In the genomic region with DNA sequence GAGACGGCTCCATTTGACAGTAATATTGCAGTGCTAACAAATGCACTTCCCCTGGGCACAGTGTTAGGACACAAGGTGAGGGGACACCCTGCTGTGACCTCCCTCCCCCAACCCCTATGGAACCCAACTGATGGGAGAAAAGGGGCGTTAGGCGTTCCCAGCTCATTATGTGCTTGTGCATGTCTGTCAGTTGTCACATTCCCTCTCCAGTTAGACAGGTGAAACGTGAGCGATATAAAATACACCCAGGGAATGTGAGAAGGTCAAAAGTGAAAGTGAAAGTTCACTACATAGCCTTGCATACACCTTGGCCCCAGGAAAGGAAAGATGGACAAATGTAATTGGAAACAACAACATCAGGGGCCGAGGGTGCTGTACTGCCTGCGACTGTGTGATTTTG, we compare ENCODE assay signal across 8 mouse cellular contexts. TPM values are rescaled to one million over a fixed set of nuclear protein-coding genes. Genes with fewer than 3 reads are reported as not detected.
DNase-seq lines count a peak whose midpoint lies in the region; ATAC-seq and TF ChIP-seq lines count a peak whose summit lies in the region.

No protein-coding gene starts in this region.

- ATAC-seq in kidney, embryonic 15.5 days (replicated peaks; ENCODE audit: low FRiP score), result no peak
- ATAC-seq in hindbrain, embryonic 11.5 days (ENCODE audit: low FRiP score), result no peak
- ATAC-seq in midbrain, embryonic 11.5 days (ENCODE audit: low FRiP score), result no peak

- no peak for DNase-seq in kidney, postnatal 25 days
- no peak for DNase-seq in hindbrain, embryonic 11.5 days (ENCODE audit: low spot score)
- no peak for DNase-seq in midbrain, embryonic 11.5 days (ENCODE audit: low spot score, missing footprints)
- DNase-seq in urinary bladder, adult 2 months (ENCODE audit: low spot score), result no peak
- no peak for DNase-seq in T-cell, adult 2 months (ENCODE audit: low spot score)
- DNase-seq in ovary, adult 18-20 months (ENCODE audit: low spot score), result no peak

- no peak overlapping the region for H3K27ac ChIP-seq in kidney, embryonic 15.5 days
- no peak overlapping the region for H3K27ac ChIP-seq in bone marrow, adult 2 months (ENCODE audit: control insufficient read depth, insufficient read depth, low read depth, low read length, poor library complexity)
- no peak overlapping the region for H3K27ac ChIP-seq in hindbrain, embryonic 11.5 days (ENCODE audit: low read depth, low read length)
- no peak overlapping the region for H3K27ac ChIP-seq in midbrain, embryonic 11.5 days (ENCODE audit: low read depth, low read length)

- H3K9ac ChIP-seq in kidney, embryonic 15.5 days, result 0 out of 2 replicates have a peak overlapping the region, but pooled peaks have one; percentile 43
- no peak overlapping the region; the same call in 1 of the 2 replicates for H3K9ac ChIP-seq in hindbrain, embryonic 11.5 days (ENCODE audit: low read depth, low read length)
- H3K9ac ChIP-seq in midbrain, embryonic 11.5 days (ENCODE audit: low read length), result no peak overlapping the region

- no peak for TF ChIP-seq CTCF in bone marrow, adult 2 months (IDR thresholded peaks at IDR 0.05; ENCODE audit: control insufficient read depth, insufficient read depth, low read length)

- H3K4me2 ChIP-seq in kidney, embryonic 15.5 days, result peak overlapping the region; percentile 72
- H3K4me2 ChIP-seq in hindbrain, embryonic 11.5 days (replicated peaks; ENCODE audit: low read depth, low read length), result peak overlapping the region; percentile 45; the same call in 1 of the 2 replicates
- H3K4me2 ChIP-seq in midbrain, embryonic 11.5 days, result peak overlapping the region; percentile 64; the same call in 1 of the 2 replicates

- H3K36me3 ChIP-seq in kidney, embryonic 15.5 days, result peaks cover 3% of the 10 kb centered on the region; the same call in 1 of the 2 replicates
- no peaks in the 10 kb centered on the region for H3K36me3 ChIP-seq in hindbrain, embryonic 11.5 days (ENCODE audit: control insufficient read depth, insufficient read depth, low read length)
- no peaks in the 10 kb centered on the region for H3K36me3 ChIP-seq in midbrain, embryonic 11.5 days (ENCODE audit: control insufficient read depth, insufficient read depth, low read length)

- H3K9me3 ChIP-seq in kidney, embryonic 15.5 days (replicated peaks), result no peaks in the 10 kb centered on the region
- H3K9me3 ChIP-seq in hindbrain, embryonic 11.5 days (ENCODE audit: control insufficient read depth, low read length), result no peaks in the 10 kb centered on the region
- no peaks in the 10 kb centered on the region; the same call in 1 of the 2 replicates for H3K9me3 ChIP-seq in midbrain, embryonic 11.5 days (ENCODE audit: control insufficient read depth, low read length)

- H3K27me3 ChIP-seq in kidney, embryonic 15.5 days, result peaks cover 19% of the 10 kb centered on the region
- H3K27me3 ChIP-seq in hindbrain, embryonic 11.5 days (ENCODE audit: control insufficient read depth, insufficient read depth, low read length), result peaks cover 13% of the 10 kb centered on the region
- H3K27me3 ChIP-seq in midbrain, embryonic 11.5 days (ENCODE audit: control insufficient read depth, insufficient read depth, low read length), result peaks cover 19% of the 10 kb centered on the region

- peaks cover 24% of the 10 kb centered on the region for H3K4me1 ChIP-seq in kidney, embryonic 15.5 days
- no peaks in the 10 kb centered on the region; the same call in 1 of the 2 replicates for H3K4me1 ChIP-seq in bone marrow, adult 2 months (ENCODE audit: control insufficient read depth, insufficient read depth, low read length)
- 0 out of 2 replicates have a peak, but pooled peaks cover 4% of the 10 kb centered on the region for H3K4me1 ChIP-seq in hindbrain, embryonic 11.5 days (replicated peaks; ENCODE audit: control insufficient read depth, insufficient read depth, low read length)
- peaks cover 5% of the 10 kb centered on the region; the same call in 1 of the 2 replicates for H3K4me1 ChIP-seq in midbrain, embryonic 11.5 days (ENCODE audit: control insufficient read depth, insufficient read depth, low read length)

- peak overlapping the region; percentile 97 for H3K4me3 ChIP-seq in kidney, embryonic 15.5 days (replicated peaks)
- H3K4me3 ChIP-seq in bone marrow, adult 2 months (replicated peaks; ENCODE audit: control insufficient read depth, low read depth, low read length), result peak overlapping the region; percentile 79
- H3K4me3 ChIP-seq in hindbrain, embryonic 11.5 days (ENCODE audit: low read depth, low read length), result no peak overlapping the region
- no peak overlapping the region for H3K4me3 ChIP-seq in midbrain, embryonic 11.5 days (ENCODE audit: low read depth, low read length)

- 25% methylated on average over 7 of the region's 7 CpGs for WGBS in kidney, embryonic 15.5 days
- 5% methylated on average over 7 of the region's 7 CpGs for WGBS in bone marrow, adult 2 months
- 38% methylated on average over 7 of the region's 7 CpGs for WGBS in hindbrain, embryonic 11.5 days
- 46% methylated on average over 7 of the region's 7 CpGs for WGBS in midbrain, embryonic 11.5 days

- no peak for TF ChIP-seq POLR2A in bone marrow, adult 2 months (IDR thresholded peaks at IDR 0.05; ENCODE audit: borderline replicate concordance, control insufficient read depth, low read depth, low read length)

RNA-seq across cellular contexts. Expression of a gene that starts 0.9 kb away (rescaled TPM):
- 2.3 and 2.4 TPM in 2 replicates for polyA plus RNA-seq in kidney, embryonic 15.5 days (2015; fragmentation: Nextera tagmentation; extraction: Ambion mirVana)
- 0.90 and 1.4 TPM in 2 replicates for polyA plus RNA-seq in bone marrow, adult 2 months (2011; ENCODE audit: insufficient read depth, insufficient read length, low replicate concordance, missing spikeins)
- polyA plus RNA-seq in hindbrain, embryonic 11.5 days (2014; fragmentation: Nextera tagmentation; extraction: Ambion mirVana), result 0.42 and 0.52 TPM in 2 replicates
- polyA plus RNA-seq in midbrain, embryonic 11.5 days (2014; fragmentation: Nextera tagmentation; extraction: Ambion mirVana), result 0.82 and 1.5 TPM in 2 replicates
- polyA plus RNA-seq in urinary bladder, adult 2 months (2012; rRNA removed), result 3.5 and 4.7 TPM in 2 replicates

RNA-seq across cellular contexts. Expression of a gene that starts 0.9 kb away (rescaled TPM):
- polyA plus RNA-seq in kidney, embryonic 15.5 days (2015; fragmentation: Nextera tagmentation; extraction: Ambion mirVana), result 105 and 115 TPM in 2 replicates
- polyA plus RNA-seq in bone marrow, adult 2 months (2011; ENCODE audit: insufficient read depth, insufficient read length, low replicate concordance, missing spikeins), result 20.9 and 36.7 TPM in 2 replicates
- 140 TPM in 2 replicates for polyA plus RNA-seq in hindbrain, embryonic 11.5 days (2014; fragmentation: Nextera tagmentation; extraction: Ambion mirVana)
- 138 and 148 TPM in 2 replicates for polyA plus RNA-seq in midbrain, embryonic 11.5 days (2014; fragmentation: Nextera tagmentation; extraction: Ambion mirVana)
- polyA plus RNA-seq in urinary bladder, adult 2 months (2012; rRNA removed), result 56.2 and 71.4 TPM in 2 replicates

RNA-seq across cellular contexts. Expression of a gene that starts 25.7 kb away (rescaled TPM):
- polyA plus RNA-seq in kidney, embryonic 15.5 days (2015; fragmentation: Nextera tagmentation; extraction: Ambion mirVana), result 0.32 and 0.48 TPM in 2 replicates
- not detected in 2 replicates for polyA plus RNA-seq in bone marrow, adult 2 months (2011; ENCODE audit: insufficient read depth, insufficient read length, low replicate concordance, missing spikeins)
- polyA plus RNA-seq in hindbrain, embryonic 11.5 days (2014; fragmentation: Nextera tagmentation; extraction: Ambion mirVana), result 0.10 TPM in 1 of 2 replicates, not detected in the other
- polyA plus RNA-seq in midbrain, embryonic 11.5 days (2014; fragmentation: Nextera tagmentation; extraction: Ambion mirVana), result 0.18 and 0.21 TPM in 2 replicates
- 0.47 and 0.54 TPM in 2 replicates for polyA plus RNA-seq in urinary bladder, adult 2 months (2012; rRNA removed)

RNA-seq across cellular contexts. Expression of a gene that starts 55.9 kb away (rescaled TPM):
- 17.8 and 18.7 TPM in 2 replicates for polyA plus RNA-seq in kidney, embryonic 15.5 days (2015; fragmentation: Nextera tagmentation; extraction: Ambion mirVana)
- 2.5 and 2.6 TPM in 2 replicates for polyA plus RNA-seq in bone marrow, adult 2 months (2011; ENCODE audit: insufficient read depth, insufficient read length, low replicate concordance, missing spikeins)
- 14.4 and 17.1 TPM in 2 replicates for polyA plus RNA-seq in hindbrain, embryonic 11.5 days (2014; fragmentation: Nextera tagmentation; extraction: Ambion mirVana)
- 17.2 and 17.3 TPM in 2 replicates for polyA plus RNA-seq in midbrain, embryonic 11.5 days (2014; fragmentation: Nextera tagmentation; extraction: Ambion mirVana)
- 6.1 and 7.2 TPM in 2 replicates for polyA plus RNA-seq in urinary bladder, adult 2 months (2012; rRNA removed)

Comparison
In these comparisons a context has a peak if more than half of its experiments do, and no peak if none do; other contexts are left out.
1. H3K4me3 ChIP-seq: peak in kidney, embryonic 15.5 days (single experiment) and bone marrow, adult 2 months (single experiment); none in hindbrain, embryonic 11.5 days (single experiment) and midbrain, embryonic 11.5 days (single experiment).
2. Peak in every context shown above with its lines, with median percentiles within 50 percentile points of each other: H3K4me2 ChIP-seq.